Mouse (Mus musculus) common myeloid progenitor, adult 5-6 weeks (primary cell): Measurements from ENCODE around the gene Gpr55. TPM values are rescaled to one million over a fixed set of nuclear protein-coding genes. Genes with fewer than 3 reads are reported as not detected.
A peak's percentile ranks its signal among the peaks of the same experiment; 100 is the strongest.

ENCODE experiments used
- ATAC-seq: replicated peaks from 2 replicates; pipeline ENCODE4 v1.8.0; 2016; ENCODE audit warnings: low read depth, mild to moderate bottlenecking, moderate TSS enrichment, inconsistent platforms; ENCODE audit not compliant: poor library complexity, severe bottlenecking
- total RNA-seq: library from RNA; stranded (forward); fragments of 200-1000, 187-1606 nt; gene quantifications from 2 replicates; pipeline ENCODE4 v1.2.3, GENCODE M21; 2017

Gene Gpr55
- total RNA-seq, 1 experiment from 2014 or later = not detected

GRCm38 (mm10) chr1:85894231-85894747 lies 66.5 kb downstream of the Gpr55 start, which contains the start of gene Itm2c:
Gene Itm2c (plus strand): TSS chr1:85894281.
- ATAC-seq = peak; percentile 62

Other genes starting within 250 kb of the Gpr55 start
- gene A630001G21Rik, start 182.4 kb downstream of the Gpr55 start, total RNA-seq = 46.6 and 54.3 TPM in 2 replicates
- gene Cab39, start 167.6 kb downstream of the Gpr55 start, total RNA-seq = 102 and 110 TPM in 2 replicates
- gene Itm2c, start 66.7 kb downstream of the Gpr55 start, total RNA-seq = 41.7 and 51.8 TPM in 2 replicates
- gene 4933407L21Rik, start 32.5 kb downstream of the Gpr55 start, total RNA-seq = not detected in 2 replicates
- not detected in 2 replicates for gene Spata3, start 55.8 kb upstream of the Gpr55 start, total RNA-seq
- 0.23 TPM in 1 of 2 replicates, not detected in the other for gene 2810459M11Rik, start 84.9 kb upstream of the Gpr55 start, total RNA-seq
- gene Psmd1, start 103.4 kb upstream of the Gpr55 start, total RNA-seq = 157 and 173 TPM in 2 replicates
- gene Htr2b, start 151.0 kb upstream of the Gpr55 start, total RNA-seq = 0.09 TPM in 1 of 2 replicates, not detected in the other
- gene Gm21972, start 172.6 kb upstream of the Gpr55 start, total RNA-seq = 1.7 and 10.6 TPM in 2 replicates
- 10.6 and 20.7 TPM in 2 replicates for gene Armc9, start 193.8 kb upstream of the Gpr55 start, total RNA-seq